Mouse (Mus musculus) urinary bladder, postnatal 10 days (tissue): Measurements from ENCODE around the gene Tspan33.

ENCODE experiments used
- DNase-seq: peaks from one replicate; pipeline ENCODE4 v3.0.0; 2022; ENCODE audit warnings: low spot score

Tspan33 gene

DNA sequence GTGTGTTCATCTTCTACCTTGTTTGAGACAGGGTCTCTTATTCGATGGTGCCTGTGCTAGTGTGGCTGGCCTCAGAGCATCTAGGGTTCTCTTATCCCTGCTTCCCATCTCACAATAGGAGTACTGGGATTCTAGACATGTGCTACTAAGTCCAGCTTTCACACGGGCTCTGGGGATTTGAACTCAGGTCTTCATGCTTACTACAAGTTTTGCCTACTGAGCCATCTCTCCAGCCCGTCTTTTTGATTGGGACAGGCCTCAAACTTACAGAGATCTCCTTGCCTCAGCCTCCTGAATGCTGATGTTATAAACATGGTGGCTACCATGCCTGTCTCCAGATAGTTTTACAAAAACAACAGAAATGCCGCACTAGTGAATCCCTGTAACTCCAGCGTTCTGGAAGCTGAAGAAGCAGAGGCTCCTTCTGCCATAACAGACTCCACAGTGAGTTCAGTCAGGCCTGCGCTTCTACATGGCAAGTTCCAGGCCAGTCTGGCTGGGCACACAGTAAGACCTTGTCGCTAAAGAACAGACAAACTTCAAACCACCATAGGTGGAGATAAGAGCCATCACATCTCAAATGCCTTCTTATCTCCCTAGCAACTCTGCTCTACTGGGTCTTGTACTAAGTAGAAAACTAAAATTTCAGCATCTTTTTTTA lies 5.2 kb downstream of the Tspan33 start:
- DNase-seq, result no peak

DNA sequence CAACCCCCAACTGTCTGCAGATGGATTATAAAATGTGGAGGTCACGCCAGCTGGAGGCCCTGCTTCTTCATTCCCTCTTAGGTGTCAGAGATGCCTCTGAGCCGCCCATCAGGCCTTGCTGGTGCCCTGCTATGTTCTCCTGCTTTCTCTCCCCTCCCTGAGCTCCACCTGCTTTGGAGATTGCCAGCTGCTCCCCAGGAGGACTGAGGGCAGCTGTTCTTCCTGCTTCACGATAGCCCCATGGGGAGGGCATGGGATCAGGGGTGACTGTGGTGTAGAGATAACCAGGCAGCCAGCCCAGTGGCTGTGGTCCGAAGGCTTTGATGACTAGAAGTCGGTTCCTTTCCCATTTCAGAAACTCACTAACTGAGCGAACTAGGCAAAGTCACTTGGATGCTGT lies 7.0 kb downstream of the Tspan33 start:
- DNase-seq, result no peak

DNA sequence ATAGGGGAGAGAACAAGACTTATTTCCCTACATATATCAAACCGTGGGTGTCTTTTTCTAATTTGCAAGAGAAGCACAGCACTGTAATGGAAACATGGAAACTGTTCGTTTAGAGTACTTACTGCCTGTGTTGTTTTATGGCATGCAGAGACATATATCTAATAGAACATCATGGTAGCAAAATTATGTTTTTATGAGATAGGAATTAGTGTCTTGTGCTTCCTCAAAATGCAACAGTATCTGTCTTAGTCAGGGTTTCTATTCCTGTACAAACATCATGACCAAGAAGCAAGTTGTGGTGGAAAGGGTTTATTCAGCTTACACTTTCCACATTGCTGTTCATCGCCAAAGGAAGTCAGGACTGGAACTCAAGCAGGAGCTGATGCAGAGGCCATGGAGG lies 8.1 kb downstream of the Tspan33 start:
- DNase-seq, result no peak

DNA sequence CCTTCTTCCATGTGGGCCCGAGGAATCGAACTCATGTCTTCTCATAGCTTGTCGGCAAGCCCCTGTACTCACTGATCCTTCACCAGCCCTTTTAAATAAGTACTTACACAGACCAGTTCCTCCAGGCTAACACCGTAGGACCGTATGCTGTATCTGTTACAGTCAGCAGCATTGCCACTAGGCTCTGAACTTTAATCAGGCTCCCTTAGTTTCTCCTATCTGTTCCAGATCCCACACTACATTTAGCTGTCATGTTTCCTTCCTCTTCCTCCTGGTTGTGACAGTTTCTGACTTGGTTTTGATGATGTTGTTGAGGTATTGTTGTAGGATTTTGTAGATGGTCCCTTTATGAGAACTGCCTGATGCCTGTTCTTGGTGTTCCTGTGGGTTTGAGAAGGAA lies 10.1 kb downstream of the Tspan33 start:
- no peak for DNase-seq

DNA sequence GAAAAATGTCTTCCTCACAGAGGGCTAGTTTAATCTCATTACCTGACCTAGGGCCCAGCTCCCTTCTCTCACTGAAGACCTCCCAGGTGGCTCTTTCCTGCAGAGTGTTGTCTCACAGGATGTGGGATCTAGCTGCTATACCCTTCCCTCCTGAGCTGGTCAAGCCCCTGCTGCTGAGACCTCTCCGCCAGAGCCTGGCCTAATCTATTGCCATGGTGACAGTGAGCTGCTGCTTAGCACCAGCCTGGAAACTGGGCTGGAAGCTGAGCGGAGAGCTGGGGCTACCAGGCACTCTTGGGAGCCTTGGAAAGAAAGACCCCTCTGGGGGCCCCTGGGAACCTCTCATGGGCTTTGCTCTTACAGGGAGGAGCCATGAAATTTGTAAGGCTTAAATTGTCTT lies 13.9 kb downstream of the Tspan33 start:
- DNase-seq, result no peak

DNA sequence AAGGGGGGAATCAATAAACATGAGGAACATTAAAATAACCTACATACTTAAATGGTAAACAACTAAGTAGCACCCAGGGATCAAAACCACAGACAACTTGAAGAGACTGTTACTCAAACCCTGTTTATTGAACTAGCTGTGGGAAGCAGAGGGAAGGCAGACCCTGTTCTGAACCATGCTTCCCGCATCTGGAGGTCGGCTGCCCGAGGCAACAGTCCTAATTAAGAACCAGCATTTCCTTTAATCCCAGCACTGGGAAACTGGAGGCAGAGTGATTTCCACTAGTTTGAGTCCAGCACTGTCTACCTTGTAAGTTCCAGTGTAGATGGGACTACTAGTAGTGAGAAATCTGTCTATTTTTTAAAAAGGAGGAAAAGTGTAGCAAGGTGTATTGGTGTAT lies 17.3 kb downstream of the Tspan33 start:
- no peak for DNase-seq

DNA sequence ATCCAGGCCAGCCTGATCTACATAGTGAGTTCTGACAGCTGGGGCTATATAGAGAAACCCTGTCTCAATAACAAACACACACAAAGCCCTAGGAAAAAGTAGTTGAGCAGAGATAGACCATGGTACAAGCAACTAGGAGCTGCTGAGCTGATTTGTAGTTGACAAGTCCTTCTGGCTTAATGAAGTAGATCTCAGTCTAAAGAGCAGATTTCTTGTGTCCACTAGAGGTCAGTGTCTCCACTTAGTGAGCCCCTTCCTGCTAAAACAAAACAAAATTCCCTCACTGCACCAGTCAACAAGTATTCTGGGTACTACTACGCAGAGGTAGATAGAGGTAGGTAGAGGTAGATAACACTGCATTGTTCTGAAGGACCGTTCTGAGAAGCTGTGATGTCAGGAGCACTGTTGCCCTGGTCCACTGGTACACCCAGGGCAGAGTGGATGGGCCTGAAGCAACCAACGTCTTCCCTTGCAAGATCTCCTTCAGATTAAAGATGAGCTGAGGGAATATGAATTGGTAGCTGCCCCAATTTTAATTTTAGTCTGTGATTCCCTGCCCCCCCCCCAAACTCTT lies 18.1 kb downstream of the Tspan33 start:
- DNase-seq, result no peak

DNA sequence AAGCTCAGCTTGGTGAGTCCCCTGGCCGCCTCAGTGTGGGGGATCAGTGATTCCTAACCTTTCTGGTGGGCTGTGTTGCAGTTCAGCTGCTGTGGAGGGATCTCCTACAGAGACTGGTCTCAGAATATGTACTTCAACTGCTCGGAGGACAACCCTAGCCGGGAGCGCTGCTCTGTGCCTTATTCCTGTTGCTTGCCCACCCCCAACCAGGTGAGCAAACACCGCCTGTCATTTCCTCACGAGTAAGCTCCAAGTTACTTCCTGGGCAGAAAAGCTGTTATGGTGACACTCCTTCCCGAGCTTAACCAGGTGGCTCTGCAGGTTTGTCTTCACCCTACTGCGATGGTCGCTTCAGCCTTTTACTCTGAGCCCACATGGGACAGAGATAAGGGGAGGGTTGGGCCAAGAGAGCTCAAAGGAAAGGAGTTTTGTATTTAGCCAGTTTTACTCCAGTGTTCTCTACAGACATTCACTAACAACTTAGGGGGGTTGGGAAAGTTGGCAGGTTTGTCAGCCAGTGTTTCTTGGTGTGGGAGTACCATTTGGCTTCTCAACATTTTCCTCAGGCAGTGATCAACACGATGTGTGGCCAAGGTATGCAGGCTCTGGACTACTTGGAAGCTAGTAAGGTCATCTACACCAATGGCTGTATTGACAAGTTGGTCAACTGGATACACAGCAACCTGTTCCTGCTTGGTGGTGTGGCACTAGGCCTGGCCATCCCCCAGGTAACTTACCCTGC lies 22.8 kb downstream of the Tspan33 start:
- no peak for DNase-seq

DNA sequence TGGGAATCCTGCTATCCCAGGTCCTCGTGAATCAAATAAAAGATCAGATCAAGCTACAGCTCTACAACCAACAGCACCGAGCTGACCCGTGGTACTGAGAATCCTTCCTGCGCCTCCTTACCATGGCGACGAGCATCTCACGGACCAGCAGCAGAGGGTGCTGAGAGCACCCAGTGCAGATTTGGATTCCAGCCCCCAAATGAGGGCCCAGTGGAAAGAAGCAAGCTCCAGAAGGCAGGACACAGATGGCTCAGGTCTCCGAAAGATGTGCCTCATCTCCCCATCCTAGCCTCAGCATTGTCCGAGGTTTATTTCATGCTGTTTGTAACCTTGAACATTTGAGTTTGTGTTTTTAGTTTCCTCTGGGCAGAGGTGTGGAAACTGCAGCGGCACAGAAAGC lies 23.5 kb downstream of the Tspan33 start:
- DNase-seq, result no peak

DNA sequence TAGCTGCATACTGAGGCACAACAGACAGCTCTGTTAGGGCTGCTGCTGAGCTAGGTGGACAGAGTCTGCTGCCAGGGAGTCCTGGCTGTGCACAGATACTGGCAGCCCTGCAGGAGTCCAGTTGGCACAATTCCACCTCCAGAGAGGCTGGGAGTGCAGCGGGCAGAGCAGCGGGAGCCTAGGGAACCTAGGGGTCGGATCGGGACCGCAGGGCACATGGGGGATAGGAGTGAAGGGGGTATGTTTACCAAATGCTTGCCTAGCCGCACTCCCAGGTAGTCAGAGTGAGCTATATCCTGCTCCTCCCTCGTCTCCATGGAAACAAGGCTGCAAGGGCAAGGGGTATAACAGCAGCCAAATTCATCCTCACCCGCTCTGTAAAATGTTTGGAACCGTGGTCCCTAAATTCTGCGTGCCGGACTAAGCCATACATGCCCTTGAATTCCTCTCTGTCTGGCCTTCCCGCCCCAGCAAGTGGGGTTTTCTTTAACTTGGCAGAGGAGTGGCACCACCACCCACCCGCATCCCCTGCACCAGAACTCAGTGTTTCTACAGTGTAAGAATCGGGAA lies 24.0 kb downstream of the Tspan33 start:
- no peak for DNase-seq

DNA sequence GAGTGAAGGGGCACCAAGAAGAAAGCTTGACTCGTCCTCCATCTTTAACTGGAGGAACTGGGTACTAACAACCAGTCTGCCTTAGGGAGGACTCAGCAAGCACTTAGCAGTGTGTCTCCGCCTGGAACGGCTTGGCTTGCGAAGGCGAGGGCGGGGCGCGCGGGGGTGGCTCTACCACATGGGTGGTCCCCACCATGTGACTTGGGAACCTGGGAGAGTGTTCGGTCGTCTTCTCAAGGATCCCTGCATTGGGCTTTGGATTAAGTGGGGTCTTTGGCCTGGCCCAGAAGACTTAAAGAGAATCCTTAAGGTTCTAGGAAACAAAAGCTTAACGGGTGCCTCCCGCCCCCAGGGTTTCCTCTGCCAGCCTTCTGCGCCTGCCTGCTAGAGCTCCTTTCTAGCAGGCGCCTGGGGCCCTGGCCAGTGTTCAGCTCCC lies 24.9 kb downstream of the Tspan33 start:
- no peak for DNase-seq

DNA sequence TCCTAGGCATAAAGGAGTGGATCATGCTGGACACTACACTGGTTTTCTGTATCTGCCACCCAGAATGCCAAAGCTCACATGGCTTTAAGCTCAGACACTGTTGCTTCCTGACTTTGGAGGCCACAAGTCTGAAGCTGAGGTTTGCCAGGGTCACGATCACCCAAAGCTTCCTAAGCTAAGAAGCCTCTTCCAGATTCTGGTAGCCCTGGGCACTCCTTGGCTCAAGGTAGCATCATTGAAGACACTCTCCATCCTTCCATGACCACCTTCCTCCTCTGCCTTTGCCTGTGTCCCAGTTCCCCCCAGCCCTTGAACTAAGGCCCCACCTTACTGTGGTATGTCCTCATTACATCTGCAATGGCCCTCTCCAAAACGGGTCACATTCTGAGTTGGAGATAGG lies 27.9 kb downstream of the Tspan33 start:
- DNase-seq, result no peak

DNA sequence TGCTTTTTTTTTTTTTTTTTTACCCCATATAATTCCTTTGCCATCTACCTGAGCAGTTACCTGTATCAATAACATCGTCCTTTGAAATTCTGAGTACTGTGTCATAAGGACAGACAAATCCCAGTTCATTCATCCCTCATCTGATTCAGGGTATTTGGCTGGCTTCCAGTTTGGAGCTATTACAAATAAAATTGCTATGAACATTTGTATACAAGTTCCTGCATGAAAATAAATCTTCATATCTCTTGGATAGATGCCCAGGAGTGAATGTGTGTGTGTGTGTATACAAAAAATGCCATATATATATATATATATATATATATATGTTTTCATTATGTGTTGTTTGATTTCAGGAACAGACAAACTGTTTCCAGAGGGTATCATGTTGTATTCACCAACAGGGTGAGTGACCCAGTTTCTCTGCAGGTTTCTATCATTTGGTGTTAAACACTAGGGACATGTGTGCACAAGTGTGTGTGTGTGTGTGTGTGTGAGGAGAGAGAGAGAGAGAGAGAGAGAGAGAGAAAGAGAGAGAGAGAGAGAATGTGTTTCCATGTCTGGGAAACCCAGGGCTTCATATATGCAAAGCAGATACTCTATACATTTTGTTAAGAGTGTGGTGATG lies 32.7 kb downstream of the Tspan33 start:
- no peak for DNase-seq

DNA sequence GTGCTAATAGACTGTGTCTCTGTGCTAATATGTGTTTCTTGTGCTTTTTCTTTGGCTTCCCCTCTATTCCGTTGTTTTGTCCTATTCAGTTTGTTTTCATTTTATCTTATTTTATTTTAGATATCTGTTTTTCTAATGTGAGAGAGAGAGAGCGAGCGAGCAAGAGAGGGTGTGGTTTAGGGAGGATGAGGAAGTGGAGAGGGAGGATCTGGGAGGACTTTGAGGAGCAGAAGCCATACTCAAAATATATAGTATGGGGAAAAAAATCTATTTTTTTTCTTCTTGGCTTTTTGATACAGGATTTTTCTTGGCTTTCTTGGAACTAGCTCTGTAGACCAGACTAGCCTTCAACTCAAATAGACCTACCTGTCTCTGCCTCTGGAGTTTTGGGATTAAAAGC lies 34.0 kb downstream of the Tspan33 start:
- no peak for DNase-seq

DNA sequence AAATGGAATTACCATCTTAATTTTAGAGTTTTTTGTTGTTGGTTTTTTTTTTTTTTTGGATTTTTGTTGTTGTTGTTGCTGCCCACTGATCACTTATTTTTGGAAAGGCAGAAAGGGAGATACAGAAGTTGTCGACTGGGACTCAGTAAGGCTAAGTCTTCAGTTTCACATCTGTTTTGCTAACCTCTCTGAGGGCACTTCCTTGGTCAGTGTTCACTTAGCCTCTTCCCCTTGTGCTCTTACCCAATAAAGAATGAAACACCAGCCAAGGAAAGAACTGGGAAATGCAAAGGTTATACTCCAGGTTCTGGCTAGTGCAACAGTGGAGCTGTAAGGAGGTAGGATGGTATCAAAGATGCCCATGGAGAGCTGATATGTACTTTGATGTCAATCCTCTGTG lies 35.5 kb downstream of the Tspan33 start:
- DNase-seq, result no peak

DNA sequence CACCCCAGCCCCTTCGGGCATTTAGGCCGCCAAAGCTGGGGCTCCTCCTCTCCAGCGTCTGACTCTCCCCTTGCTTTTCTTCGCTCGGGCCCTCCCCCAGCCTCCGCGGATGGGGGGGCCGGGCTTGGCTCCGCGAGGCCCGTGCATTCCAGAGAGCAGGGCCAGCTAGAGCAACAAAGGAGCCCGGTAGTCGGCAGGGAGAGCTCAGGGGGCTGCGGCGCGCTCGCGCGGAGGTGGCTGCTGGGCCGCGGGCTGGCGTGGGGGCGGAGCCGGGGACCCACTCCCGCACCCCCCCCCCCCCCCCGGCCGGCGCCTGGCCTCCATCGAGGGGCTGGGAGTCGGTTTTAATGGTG lies 41.3 kb downstream of the Tspan33 start, which contains the start of gene Smo:
Gene Smo (plus strand): TSS at position 168 of the 353 bp plus-strand sequence.
- DNase-seq, result peak; percentile 37

DNA sequence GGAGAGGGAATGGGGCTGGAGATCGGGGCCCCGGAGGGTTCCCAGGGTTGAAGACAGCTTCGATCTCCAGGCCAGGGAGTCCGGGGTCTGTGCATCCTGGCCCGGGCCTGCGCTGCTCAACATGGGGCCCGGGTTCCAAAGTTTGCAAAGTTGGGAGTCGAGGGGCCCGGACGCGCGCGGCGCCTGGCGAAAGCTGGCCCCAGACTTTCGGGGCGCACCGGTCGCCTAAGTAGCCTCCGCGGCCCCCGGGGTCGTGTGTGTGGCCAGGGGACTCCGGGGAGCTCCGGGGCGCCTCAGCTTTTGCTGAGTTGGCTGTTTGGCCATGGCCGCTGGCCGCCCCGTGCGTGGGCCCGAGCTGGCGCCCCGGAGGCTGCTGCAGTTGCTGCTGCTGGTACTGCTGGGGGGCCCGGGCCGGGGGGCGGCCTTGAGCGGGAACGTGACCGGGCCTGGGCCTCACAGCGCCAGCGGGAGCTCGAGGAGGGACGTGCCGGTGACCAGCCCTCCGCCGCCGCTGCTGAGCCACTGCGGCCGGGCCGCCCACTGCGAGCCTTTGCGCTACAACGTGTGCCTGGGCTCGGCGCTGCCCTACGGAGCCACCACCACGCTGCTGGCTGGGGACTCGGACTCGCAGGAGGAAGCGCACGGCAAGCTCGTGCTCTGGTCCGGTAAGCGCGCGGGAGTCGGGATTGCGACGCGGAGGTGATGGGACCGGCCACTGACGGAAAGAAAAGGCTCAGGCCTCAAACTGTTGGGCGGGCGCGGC lies 41.8 kb downstream of the Tspan33 start:
- DNase-seq, result no peak

DNA sequence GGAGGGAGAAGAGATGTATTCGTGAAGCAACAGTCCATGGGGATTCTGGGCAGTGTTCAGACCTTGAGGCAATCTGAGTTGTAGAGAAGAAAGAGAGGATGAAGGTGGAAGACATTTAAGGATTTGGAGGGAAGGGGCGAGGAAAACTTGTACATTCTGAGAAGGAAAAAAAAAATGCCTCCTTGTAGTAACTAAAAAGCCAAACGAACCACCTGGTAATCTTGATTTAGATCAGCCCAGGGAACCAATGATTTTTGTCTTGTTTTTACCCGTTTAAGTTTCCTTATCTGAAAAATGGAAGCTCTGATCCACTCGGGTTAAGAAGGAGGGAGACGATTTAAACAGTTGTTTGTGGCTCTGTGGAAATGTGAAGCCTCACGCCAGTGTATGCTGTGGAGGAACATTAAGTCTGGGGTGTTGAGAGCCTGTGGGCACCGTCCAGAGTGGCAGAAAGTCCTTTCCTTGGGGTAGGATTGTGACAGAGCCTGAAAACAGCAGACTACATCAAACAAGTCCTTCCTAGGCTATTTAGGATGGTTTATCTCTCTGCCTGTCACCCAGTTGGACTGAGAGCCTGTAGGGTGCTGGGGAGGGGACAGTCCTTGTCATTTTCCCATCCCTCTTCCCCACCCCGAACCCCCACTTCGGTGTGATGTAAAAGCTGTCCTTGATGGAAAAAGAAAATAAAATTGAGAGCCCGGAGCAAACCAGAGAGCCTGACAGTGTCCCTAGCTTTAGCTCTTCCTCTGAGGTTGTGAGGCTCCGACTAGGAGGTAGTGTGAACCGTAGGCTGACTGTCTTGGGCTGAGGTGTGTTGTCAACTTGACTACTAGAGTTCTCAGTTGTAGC lies 42.8 kb downstream of the Tspan33 start:
- DNase-seq, result no peak

DNA sequence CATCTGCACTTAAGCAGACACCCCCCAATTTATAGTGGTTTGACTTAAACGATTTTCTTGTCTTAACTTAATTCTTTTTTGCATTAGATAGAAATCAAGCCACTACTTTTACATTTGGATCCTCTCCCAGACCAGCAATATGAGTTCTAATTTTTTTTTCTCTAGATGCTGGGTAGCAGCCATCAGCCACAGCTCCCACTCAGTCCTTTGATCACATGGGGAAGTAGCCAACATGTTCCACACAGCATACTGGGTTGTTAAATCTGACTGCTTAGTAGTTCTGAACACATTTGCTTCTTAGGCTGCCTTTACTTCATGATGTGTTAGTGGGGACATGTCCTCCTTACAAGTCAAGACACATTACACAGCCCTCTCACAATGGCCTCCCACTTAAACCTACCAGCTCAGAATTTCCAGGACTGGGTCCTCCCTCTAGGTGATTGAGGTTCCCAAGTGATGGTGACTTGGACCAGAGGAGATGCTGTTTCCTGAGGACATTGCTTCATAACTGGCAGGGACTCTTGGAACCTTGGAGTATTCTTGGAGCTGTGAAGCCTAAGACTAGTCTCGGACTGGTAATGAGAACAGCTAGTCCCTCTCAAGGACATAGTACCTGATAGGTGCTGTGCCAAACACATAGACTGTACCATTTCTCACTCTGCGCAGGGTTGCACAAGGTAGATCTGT lies 57.6 kb downstream of the Tspan33 start:
- no peak for DNase-seq

DNA sequence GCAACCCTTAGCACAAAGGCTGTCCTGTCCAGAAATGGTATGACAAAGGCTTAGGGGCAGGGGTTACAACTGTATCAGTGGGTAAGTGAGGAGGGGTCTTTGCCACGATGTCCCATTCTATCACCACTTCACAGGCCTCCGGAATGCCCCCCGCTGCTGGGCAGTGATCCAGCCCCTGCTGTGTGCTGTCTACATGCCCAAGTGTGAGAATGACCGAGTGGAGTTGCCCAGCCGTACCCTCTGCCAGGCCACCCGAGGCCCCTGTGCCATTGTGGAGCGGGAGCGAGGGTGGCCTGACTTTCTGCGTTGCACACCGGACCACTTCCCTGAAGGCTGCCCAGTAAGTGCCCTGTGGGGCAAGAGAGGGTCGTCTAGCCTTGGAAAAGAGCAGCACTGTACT lies 59.3 kb downstream of the Tspan33 start:
- DNase-seq, result no peak
